Mouse (Mus musculus): Measurements from ENCODE around the gene Pkp4.
A peak's percentile ranks its signal among the peaks of the same experiment; 100 is the strongest.

The Pkp4 gene

GRCm38 (mm10) chr2:59160605-59160963 is at the start of gene Pkp4, which contains the start of gene Ccdc148:
Gene Pkp4, plus strand, starts transcription at chr2:59160850.
Gene Ccdc148, minus strand, starts transcription at chr2:59160683.
- peak; percentile 90 for DNase-seq (ENCODE audit: extremely low spot score)

GRCm38 (mm10) chr2:59129023-59129422 is 31.6 kb upstream of the Pkp4 start:
- no peak for DNase-seq (ENCODE audit: extremely low spot score)

GRCm38 (mm10) chr2:59129821-59130220 is 30.8 kb upstream of the Pkp4 start:
- no peak for DNase-seq (ENCODE audit: extremely low spot score)

GRCm38 (mm10) chr2:59131044-59131443 is 29.6 kb upstream of the Pkp4 start:
- DNase-seq (ENCODE audit: extremely low spot score), result no peak

GRCm38 (mm10) chr2:59155428-59155827 is 5.2 kb upstream of the Pkp4 start:
- DNase-seq (ENCODE audit: extremely low spot score), result no peak

- DNase-seq (ENCODE audit: extremely low spot score), result no peak
Measured at GRCm38 (mm10) chr2:59158117-59158516, 2.5 kb upstream of the Pkp4 start.

- no peak for DNase-seq (ENCODE audit: extremely low spot score)
Measured at GRCm38 (mm10) chr2:59159961-59160604, 567 bp upstream of the Pkp4 start.

GRCm38 (mm10) chr2:59161021-59161440 is 381 bp downstream of the Pkp4 start:
- DNase-seq (ENCODE audit: extremely low spot score), result no peak

GRCm38 (mm10) chr2:59161441-59162284 is 1.0 kb downstream of the Pkp4 start:
- DNase-seq (ENCODE audit: extremely low spot score), result peak; percentile 80

- no peak for DNase-seq (ENCODE audit: extremely low spot score)
Measured at GRCm38 (mm10) chr2:59162285-59162600, 1.6 kb downstream of the Pkp4 start.

GRCm38 (mm10) chr2:59166976-59167375 is 6.3 kb downstream of the Pkp4 start:
- DNase-seq (ENCODE audit: extremely low spot score), result no peak

- DNase-seq (ENCODE audit: extremely low spot score), result no peak
Measured at GRCm38 (mm10) chr2:59167830-59168229, 7.2 kb downstream of the Pkp4 start.

GRCm38 (mm10) chr2:59169572-59170207 is 9.0 kb downstream of the Pkp4 start:
- DNase-seq (ENCODE audit: extremely low spot score), result no peak

GRCm38 (mm10) chr2:59170208-59170589 is 9.5 kb downstream of the Pkp4 start:
- no peak for DNase-seq (ENCODE audit: extremely low spot score)

GRCm38 (mm10) chr2:59170593-59170992 is 9.9 kb downstream of the Pkp4 start:
- DNase-seq (ENCODE audit: extremely low spot score), result no peak

GRCm38 (mm10) chr2:59171533-59171932 is 10.9 kb downstream of the Pkp4 start:
- DNase-seq (ENCODE audit: extremely low spot score), result no peak

GRCm38 (mm10) chr2:59175926-59176325 is 15.3 kb downstream of the Pkp4 start:
- DNase-seq (ENCODE audit: extremely low spot score), result no peak

- no peak for DNase-seq (ENCODE audit: extremely low spot score)
Measured at GRCm38 (mm10) chr2:59178191-59178590, 17.5 kb downstream of the Pkp4 start.

- no peak for DNase-seq (ENCODE audit: extremely low spot score)
Measured at GRCm38 (mm10) chr2:59178960-59179359, 18.3 kb downstream of the Pkp4 start.

- no peak for DNase-seq (ENCODE audit: extremely low spot score)
Measured at GRCm38 (mm10) chr2:59179487-59179886, 18.8 kb downstream of the Pkp4 start.

GRCm38 (mm10) chr2:59181321-59182113 is 20.9 kb downstream of the Pkp4 start:
- DNase-seq (ENCODE audit: extremely low spot score), result no peak

- DNase-seq (ENCODE audit: extremely low spot score), result no peak
Measured at GRCm38 (mm10) chr2:59183541-59183940, 22.9 kb downstream of the Pkp4 start.

Data from embryo, embryonic 9.5 days (tissue).